Mouse (Mus musculus): ENCODE data around the gene Adh4. TPM values are rescaled to one million over a fixed set of nuclear protein-coding genes. Genes with fewer than 3 reads are reported as not detected.
A peak's percentile ranks its signal among the peaks of the same experiment; 100 is the strongest.
"Not testable (repeated sequence)": the region's sequence is repeated elsewhere in the genome, so short reads cannot be mapped to it uniquely, and the experiment has no call there.

Gene Adh4
- total RNA-seq, 2 experiments from 2014 or later, result not detected

DNA sequence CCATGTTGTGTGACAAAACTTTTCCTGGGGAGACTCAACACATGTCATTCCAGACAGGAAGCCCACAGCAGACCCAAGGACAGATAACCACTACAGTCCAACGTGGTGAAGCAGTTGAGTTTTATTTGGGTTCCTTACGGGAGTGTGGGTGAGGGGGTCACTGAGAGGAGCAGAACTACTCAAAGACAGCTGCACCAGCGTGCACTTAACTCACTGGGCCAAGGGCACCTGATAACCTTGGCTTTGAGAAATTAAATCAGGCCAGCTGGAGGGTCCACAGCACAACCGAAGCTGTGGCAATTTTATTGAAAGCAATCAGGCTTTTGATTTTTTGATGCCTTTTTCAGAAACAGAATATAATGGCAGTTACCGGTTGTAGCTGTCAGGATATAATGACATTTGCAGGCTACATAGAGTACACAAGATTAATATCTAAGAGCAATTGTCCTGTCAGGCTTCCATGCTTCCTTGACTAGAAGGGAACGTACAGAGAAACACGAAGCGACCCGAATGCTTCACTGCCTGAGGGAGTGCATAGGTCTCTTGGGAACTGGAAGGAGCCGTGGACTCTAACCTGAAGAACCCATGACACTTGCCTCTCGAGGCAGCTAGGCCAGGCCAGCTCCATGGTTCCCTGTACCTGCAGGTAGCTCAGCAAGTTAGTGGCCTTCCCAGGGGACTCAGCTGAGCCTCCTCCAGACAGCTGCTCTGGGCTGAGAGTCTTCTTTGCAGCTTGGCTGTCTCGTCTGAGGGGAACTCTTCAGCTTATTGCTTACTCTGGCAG is 33.0 kb downstream of the Adh4 start:
- no peak for DNase-seq

DNA sequence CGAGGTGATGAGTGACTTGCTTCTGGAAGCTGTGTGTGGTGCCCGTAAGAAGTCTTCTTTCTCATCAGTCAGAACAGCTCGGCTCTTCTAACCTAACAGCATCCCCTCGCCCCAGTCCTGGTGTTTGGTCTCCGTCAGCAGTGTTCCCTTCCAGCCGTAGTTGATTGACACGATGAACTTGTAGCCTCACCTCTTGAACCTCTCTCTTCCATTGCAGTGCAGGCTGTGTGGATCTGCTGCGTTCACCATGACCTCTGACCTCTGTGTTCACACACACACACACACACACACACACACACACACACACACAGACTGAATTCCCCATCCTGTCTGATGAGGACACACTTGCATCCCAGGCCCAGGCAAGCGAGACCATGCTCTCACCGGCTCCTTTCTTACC is 36.9 kb downstream of the Adh4 start:
- DNase-seq, result no peak

DNA sequence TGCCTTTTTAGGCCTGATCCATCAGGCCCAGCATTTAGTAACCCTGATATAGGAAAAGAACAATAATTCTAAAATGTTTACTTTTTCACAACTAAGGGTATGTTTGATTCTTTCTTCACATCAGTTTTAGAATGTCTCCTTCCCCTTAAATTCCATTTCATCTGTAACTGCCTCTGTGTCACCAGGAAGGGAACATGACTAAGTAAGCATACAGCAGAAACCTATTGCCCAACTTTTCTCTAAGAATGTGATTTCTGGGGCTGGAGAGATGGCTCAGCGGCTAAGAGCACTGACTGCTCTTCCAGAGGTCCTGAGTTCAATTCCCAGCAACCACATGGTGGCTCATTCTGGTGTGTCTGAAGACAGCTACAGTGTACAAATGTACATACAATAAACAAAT is 39.0 kb downstream of the Adh4 start:
- DNase-seq, result no peak

DNA sequence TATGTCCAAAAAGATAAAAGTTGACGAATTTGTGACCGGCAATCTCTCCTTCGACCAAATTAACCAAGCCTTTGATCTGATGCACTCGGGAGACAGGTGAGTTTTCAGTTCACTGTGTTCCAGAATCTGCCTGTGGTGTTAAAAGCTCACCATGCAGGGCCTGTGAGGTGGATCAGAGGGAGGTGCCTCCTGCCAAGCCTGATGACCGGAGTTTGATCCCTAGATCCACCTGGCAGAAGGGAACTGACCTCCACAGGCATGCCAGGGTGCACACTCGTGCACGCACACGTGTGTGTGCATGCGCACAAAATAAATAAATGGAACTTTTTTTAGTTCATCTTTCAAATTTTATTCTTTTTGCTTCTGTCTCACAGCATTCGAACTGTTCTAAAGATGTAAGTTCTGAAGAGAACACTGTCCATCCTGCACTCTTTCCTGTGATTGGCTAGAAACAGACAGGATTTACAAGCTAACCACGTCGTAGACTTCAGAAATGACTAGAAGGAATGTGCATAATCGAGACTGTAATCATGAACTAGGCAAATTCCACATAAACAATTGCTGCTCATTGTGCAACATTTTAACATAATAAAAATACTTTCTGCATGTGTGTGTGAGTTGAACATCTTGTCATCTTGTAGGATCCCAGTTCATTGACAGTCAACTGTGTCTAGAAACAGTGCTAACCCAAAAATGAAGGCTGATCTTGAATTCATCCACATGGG is 39.6 kb downstream of the Adh4 start:
- DNase-seq, result no peak

DNA sequence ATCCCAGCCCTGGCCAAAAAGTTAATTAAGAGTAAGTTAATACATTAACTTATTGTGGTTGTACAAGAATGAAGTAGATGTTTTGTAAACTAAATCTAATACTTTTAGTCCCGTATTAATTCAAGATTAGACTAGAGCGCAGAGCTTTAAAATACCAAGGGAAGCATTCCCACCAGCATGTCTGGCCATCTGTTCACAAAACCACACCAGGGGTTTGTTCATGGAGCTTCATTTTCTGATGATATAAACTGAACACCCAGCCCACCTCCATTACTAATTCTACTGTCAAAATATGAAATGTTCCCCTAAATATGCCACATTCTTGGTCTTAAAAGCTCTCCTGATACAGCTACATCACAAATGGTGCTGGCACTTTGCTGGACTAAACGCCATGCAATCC is 43.2 kb downstream of the Adh4 start:
- DNase-seq, result no peak

DNA sequence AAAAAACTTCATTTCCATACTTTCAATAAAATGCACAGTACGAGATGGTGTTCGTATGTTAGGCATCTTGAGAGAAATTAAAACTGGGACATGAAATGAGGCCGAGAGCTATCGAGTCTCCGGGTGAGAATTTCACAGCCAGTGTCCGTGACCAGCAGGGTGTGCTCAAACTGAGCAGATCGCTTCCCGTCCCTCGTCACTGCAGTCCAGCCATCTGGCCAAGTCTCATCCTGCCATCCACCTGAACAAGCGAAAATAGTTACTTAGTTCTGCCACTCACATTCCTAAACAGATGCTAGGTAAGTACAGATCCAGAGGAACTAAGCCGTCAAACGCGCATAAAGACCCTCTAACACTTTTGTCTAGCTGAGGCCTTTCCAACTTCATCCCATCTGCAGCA is 45.0 kb downstream of the Adh4 start:
- peak; percentile 20 for DNase-seq

DNA sequence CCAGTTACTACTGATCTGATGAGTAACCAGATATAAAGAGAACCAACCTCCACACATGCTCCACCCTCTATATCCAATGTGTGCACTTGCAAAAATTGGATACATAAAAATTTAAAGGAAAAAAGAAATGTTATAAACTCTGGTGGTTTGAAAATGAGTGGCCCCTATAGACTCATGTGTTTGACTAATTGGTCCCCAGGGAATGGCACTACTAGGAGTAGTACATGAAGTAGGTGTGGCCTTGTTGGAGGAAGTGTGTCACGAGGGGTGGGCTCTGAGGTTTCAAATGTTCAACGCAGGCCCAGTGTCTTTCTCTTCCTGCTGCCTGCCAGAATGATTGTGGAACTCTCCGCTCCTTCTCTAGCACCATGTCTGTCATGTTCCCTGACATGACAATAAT is 46.6 kb downstream of the Adh4 start:
- no peak for DNase-seq

DNA sequence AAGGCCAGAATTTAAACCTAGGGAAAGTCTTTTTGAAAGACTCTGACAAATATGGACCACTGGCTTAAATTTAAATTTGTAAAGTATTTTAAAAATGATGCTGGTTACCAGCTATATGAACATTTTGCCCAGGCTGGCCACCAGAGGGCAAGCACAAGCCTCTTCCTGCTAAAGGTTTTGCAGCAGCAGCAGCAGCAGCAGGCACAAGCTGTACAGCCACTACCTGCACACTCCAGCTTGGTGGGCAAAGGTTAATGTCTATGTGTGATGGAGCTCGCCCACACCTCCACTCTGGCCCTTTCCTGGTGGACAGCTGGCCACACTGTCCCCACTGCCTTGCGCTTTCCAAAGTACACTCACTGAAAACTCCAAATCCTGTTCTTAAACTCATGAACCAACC is 47.9 kb downstream of the Adh4 start:
- peak; percentile 33 for DNase-seq

DNA sequence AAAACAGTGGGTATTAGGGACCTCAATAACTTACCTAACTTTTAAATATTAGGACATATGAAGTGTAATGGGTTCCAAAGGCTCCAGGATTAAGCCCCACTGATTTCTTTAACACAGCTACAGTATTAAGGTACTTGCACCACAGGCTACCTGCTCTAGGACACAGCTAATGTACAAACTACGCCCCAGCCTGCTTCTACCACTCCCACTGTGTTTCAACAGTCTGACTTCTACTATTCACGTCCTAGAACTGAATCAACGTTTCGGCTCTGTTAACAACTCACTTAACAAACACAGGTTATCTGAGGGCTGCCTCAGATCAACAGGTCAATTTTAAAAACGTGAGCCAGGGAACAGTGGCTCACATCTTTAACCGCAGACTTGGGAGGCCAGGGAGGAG is 48.5 kb downstream of the Adh4 start:
- DNase-seq, result no peak

DNA sequence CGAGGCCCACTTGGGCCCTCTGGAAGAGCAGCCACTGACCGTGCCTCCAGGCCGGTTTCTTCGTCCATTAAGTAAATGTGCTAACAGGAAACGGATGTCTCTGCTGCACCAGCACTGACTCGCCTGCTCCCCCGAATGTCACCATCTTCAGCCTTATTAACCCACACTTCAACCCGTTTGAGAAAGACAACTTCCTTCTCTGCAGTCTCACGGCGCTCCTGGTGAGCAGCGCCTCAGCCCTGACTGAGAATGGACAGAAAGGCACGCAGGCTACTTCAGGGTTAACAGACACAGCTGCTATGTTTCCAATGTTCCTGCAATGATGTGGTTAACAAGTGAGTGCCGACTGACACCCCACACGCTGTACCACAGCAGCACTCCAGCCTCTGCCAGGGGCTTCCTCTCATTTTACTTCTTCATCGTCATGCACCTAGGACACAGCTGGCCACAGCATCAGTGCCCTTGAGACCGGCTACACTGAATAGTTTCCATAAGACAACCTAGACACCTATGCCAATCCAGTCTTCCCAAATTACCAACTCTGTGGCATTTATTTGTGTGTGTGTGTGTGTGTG is 49.4 kb downstream of the Adh4 start:
- no peak for DNase-seq

DNA sequence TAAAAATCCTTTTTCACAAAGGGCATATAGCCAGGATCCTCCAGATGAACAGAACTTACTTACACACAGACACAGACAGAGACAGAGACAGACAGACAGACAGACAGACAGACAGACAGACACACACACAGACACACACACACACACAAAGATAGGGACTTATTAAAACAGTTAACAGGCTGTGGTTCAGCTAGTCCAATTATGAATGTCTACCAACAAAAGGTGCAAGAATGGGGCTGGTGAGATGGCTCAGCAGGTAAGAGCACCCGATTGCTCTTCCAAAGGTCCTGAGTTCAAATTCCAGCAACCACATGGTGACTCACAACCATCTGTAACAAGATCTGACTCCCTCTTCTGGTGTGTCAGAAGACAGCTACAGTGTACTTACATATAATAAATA is 51.4 kb downstream of the Adh4 start:
- DNase-seq, result not testable (repeated sequence)

DNA sequence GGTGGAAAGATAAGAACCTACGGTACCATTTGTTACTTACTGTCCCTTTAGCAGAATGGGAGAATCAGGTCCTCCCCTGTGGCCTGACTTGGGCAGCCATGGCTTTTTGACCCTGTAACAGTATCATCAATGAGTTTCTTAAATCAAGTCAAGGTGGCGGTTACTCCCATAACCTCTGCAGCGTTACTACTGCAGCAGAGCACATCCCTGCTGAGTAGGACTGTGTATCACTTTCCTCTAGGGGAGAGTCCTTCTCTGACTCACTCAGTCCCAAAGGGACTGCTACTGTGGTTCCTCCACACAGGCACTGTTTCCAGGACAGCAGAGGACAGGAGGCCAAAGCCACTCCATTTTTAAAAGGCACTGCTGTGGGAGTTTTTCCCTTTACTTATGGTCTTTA is 55.8 kb downstream of the Adh4 start:
- DNase-seq, result no peak

DNA sequence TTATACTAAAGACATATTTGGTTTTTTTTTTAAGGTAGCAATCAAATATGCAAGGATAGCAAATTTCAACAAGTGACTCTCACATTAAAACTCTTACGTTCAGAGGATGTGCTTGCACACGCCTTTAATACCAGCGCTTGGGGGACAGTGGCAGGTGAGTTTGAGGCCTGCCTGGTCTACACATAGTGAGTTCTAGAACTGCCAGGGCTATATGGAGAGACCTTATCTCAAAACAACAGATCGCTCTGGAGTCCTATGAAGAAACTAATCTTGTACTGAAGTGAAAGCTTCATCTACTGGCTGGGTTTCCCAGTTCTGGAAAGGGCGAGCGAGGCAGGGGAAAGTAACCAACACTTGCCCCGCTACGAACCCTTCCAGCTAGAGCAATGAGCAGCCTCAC is 64.2 kb downstream of the Adh4 start:
- DNase-seq, result no peak

Other genes with a start within 250 kb of the Adh4 start
- not detected for gene 4930579F01Rik, start 221.6 kb upstream of the Adh4 start, total RNA-seq (2021)
- gene Adh7, start 197.7 kb upstream of the Adh4 start, total RNA-seq (2021), result not detected
- 10 to 100 TPM; 13.3 to 13.5 TPM for gene Adh1, start 154.5 kb upstream of the Adh4 start, total RNA-seq (2021)
- not detected for gene Adh6a, start 102.2 kb upstream of the Adh4 start, total RNA-seq (2021)
- 1 to 10 TPM; 2.6 to 4.0 TPM for gene Adh6b, start 73.7 kb upstream of the Adh4 start, total RNA-seq (2021)
- 100 to 1,000 TPM; 108 to 113 TPM for gene Adh5, start 27.6 kb downstream of the Adh4 start, total RNA-seq (2021)
- gene Metap1, start 74.0 kb downstream of the Adh4 start, total RNA-seq (2021), result 10 to 100 TPM; 48.0 to 48.6 TPM
- 100 to 1,000 TPM; 146 to 150 TPM for gene Eif4e, start 110.7 kb downstream of the Adh4 start, total RNA-seq (2021)

Data from heart, postnatal 4 days (tissue).